ENCODE assay signal across 8 mouse cellular contexts in genomic region chr3:108085281-108085720, GRCm38 (mm10). TPM values are rescaled to one million over a fixed set of nuclear protein-coding genes. Genes with fewer than 3 reads are reported as not detected.
A peak's percentile ranks its signal among the peaks of the same experiment; 100 is the strongest.
DNase-seq lines count a peak whose midpoint lies in the region; ATAC-seq and TF ChIP-seq lines count a peak whose summit lies in the region.

No protein-coding gene starts in this region.

- ATAC-seq in forebrain, postnatal 0 days: peak; percentile 94
- ATAC-seq in neural tube, embryonic 15.5 days (ENCODE audit: low FRiP score): peak; percentile 89

- H3K9ac ChIP-seq in forebrain, postnatal 0 days: peak overlapping the region; percentile 75
- peak overlapping the region; percentile 70 for H3K9ac ChIP-seq in neural tube, embryonic 15.5 days (replicated peaks)

- peaks cover 25% of the 10 kb centered on the region for H3K4me1 ChIP-seq in cerebellum, adult 2 months (ENCODE audit: control insufficient read depth, insufficient read depth, low read length)
- peaks cover 26% of the 10 kb centered on the region for H3K4me1 ChIP-seq in forebrain, postnatal 0 days (ENCODE audit: insufficient read depth)
- peaks cover 5% of the 10 kb centered on the region; the same call in 1 of the 2 replicates for H3K4me1 ChIP-seq in lung, adult 2 months (ENCODE audit: control insufficient read depth, insufficient read depth, low read length)
- peaks cover 53% of the 10 kb centered on the region for H3K4me1 ChIP-seq in neural tube, embryonic 15.5 days

- WGBS in cerebellum, adult 2 months: under 1% methylated on average over 14 of the region's 14 CpGs
- WGBS in forebrain, postnatal 0 days: 10% methylated on average over 14 of the region's 14 CpGs
- 1% methylated on average over 14 of the region's 14 CpGs for WGBS in lung, adult 2 months
- WGBS in neural tube, embryonic 15.5 days: under 1% methylated on average over 14 of the region's 14 CpGs

- peak overlapping the region; percentile 95 for H3K4me3 ChIP-seq in cerebellum, adult 2 months (replicated peaks; ENCODE audit: insufficient read depth, low read depth, low read length)
- peak overlapping the region; percentile 50 for H3K4me3 ChIP-seq in forebrain, postnatal 0 days (ENCODE audit: low read depth, low read length)
- peak overlapping the region; percentile 71 for H3K4me3 ChIP-seq in layer of hippocampus, adult 2 months
- H3K4me3 ChIP-seq in lung, adult 2 months (replicated peaks; ENCODE audit: extremely low read depth, low read depth, low read length): peak overlapping the region; percentile 87
- H3K4me3 ChIP-seq in neural tube, embryonic 15.5 days (replicated peaks): peak overlapping the region; percentile 56

- peak; percentile 89 for DNase-seq in MEL-GATA-1-ER (ENCODE audit: extremely low read depth, low read depth)
- peak; percentile 96 for DNase-seq in cerebellum, adult 2 months
- DNase-seq in forebrain, postnatal 0 days: peak; percentile 89
- DNase-seq in heart, postnatal 4 days: peak; percentile 95
- peak; percentile 90 to 91 for DNase-seq in layer of hippocampus, adult 2 months (ENCODE audit: low spot score in 2 of 2)
- peak; percentile 91 for DNase-seq in lung, adult 2 months
- peak; percentile 86 for DNase-seq in testis, postnatal 14 days (ENCODE audit: low spot score)

- no peaks in the 10 kb centered on the region for H3K9me3 ChIP-seq in forebrain, postnatal 0 days (ENCODE audit: low read length)
- no peaks in the 10 kb centered on the region for H3K9me3 ChIP-seq in neural tube, embryonic 15.5 days (replicated peaks)

- H3K27me3 ChIP-seq in cerebellum, adult 2 months (ENCODE audit: control insufficient read depth, insufficient read depth, low read length): no peaks in the 10 kb centered on the region
- no peaks in the 10 kb centered on the region for H3K27me3 ChIP-seq in forebrain, postnatal 0 days (ENCODE audit: insufficient read depth, low read length)
- H3K27me3 ChIP-seq in neural tube, embryonic 15.5 days (replicated peaks): no peaks in the 10 kb centered on the region

- peaks cover 5% of the 10 kb centered on the region; the same call in 1 of the 2 replicates for H3K36me3 ChIP-seq in forebrain, postnatal 0 days (ENCODE audit: insufficient read depth)
- peaks cover 7% of the 10 kb centered on the region; the same call in 1 of the 2 replicates for H3K36me3 ChIP-seq in neural tube, embryonic 15.5 days

- peak overlapping the region; percentile 100 for H3K4me2 ChIP-seq in forebrain, postnatal 0 days (ENCODE audit: low read depth)
- H3K4me2 ChIP-seq in neural tube, embryonic 15.5 days: peak overlapping the region; percentile 100

- TF ChIP-seq CTCF in cerebellum, adult 2 months (IDR thresholded peaks at IDR 0.05; ENCODE audit: borderline replicate concordance, insufficient read depth, low read depth, low read length): no peak
- TF ChIP-seq CTCF in forebrain, postnatal 0 days (IDR thresholded peaks at IDR 0.05; ENCODE audit: low read depth): peak; percentile 60
- peak; percentile 57 for TF ChIP-seq CTCF in layer of hippocampus, adult 2 months (conservative IDR thresholded peaks at IDR 0.05)
- TF ChIP-seq CTCF in lung, adult 2 months (IDR thresholded peaks at IDR 0.05; ENCODE audit: insufficient read depth, low read length): no peak

- peak overlapping the region; percentile 97 for H3K27ac ChIP-seq in cerebellum, adult 2 months (ENCODE audit: insufficient read depth, low read length)
- H3K27ac ChIP-seq in forebrain, postnatal 0 days (ENCODE audit: low read depth, low read length): peak overlapping the region; percentile 80
- H3K27ac ChIP-seq in layer of hippocampus, adult 2 months: peak overlapping the region; percentile 94
- H3K27ac ChIP-seq in neural tube, embryonic 15.5 days (replicated peaks): peak overlapping the region; percentile 83

- peak; percentile 55; the same call in 1 of the 2 replicates for TF ChIP-seq POLR2A in cerebellum, adult 2 months (IDR thresholded peaks at IDR 0.05; ENCODE audit: borderline replicate concordance, insufficient read depth, low read length)
- peak; percentile 67; the same call in 1 of the 2 replicates for TF ChIP-seq POLR2A in lung, adult 2 months (IDR thresholded peaks at IDR 0.05; ENCODE audit: borderline replicate concordance, extremely low read depth, low read depth, low read length)

RNA-seq across cellular contexts. Expression of gene Ampd2, which starts 1.1 kb away (rescaled TPM):
- polyA plus RNA-seq in cerebellum, adult 2 months (2012; rRNA removed): 135 and 140 TPM in 2 replicates
- 46.6 and 48.7 TPM in 2 replicates for total RNA-seq in forebrain, postnatal 0 days (2014; rRNA removed)
- polyA plus RNA-seq in forebrain, postnatal 0 days (2015; fragmentation: Nextera tagmentation; extraction: Ambion mirVana): 38.8 and 47.0 TPM in 2 replicates
- total RNA-seq in heart, postnatal 4 days (2021): 10 to 100 TPM; 16.7 to 16.9 TPM
- 10 to 100 TPM; 74.0 to 76.7 TPM for total RNA-seq in layer of hippocampus, adult 2 months (2021)
- 77.5 and 84.7 TPM in 2 replicates for polyA plus RNA-seq in lung, adult 2 months (2012; rRNA removed)
- polyA plus RNA-seq in neural tube, embryonic 15.5 days (2015; fragmentation: Nextera tagmentation; extraction: Ambion mirVana): 64.1 and 66.9 TPM in 2 replicates

RNA-seq across cellular contexts. Expression of gene Gnat2, which starts 7.3 kb away (rescaled TPM):
- polyA plus RNA-seq in cerebellum, adult 2 months (2012; rRNA removed): 0.11 and 0.47 TPM in 2 replicates
- 0.10 and 0.38 TPM in 2 replicates for total RNA-seq in forebrain, postnatal 0 days (2014; rRNA removed)
- polyA plus RNA-seq in forebrain, postnatal 0 days (2015; fragmentation: Nextera tagmentation; extraction: Ambion mirVana): 0.16 and 0.27 TPM in 2 replicates
- under 1 TPM; 0.31 to 0.34 TPM for total RNA-seq in heart, postnatal 4 days (2021)
- total RNA-seq in layer of hippocampus, adult 2 months (2021): not detected
- 0.24 TPM in 1 of 2 replicates, not detected in the other for polyA plus RNA-seq in lung, adult 2 months (2012; rRNA removed)
- polyA plus RNA-seq in neural tube, embryonic 15.5 days (2015; fragmentation: Nextera tagmentation; extraction: Ambion mirVana): 0.13 and 0.43 TPM in 2 replicates

RNA-seq across cellular contexts. Expression of gene Gstm4, which starts 40.6 kb away (rescaled TPM):
- polyA plus RNA-seq in cerebellum, adult 2 months (2012; rRNA removed): 11.3 and 11.8 TPM in 2 replicates
- total RNA-seq in forebrain, postnatal 0 days (2014; rRNA removed): 5.5 and 5.6 TPM in 2 replicates
- polyA plus RNA-seq in forebrain, postnatal 0 days (2015; fragmentation: Nextera tagmentation; extraction: Ambion mirVana): 20.7 and 22.9 TPM in 2 replicates
- total RNA-seq in heart, postnatal 4 days (2021): 10 to 100 TPM; 11.8 to 12.7 TPM
- total RNA-seq in layer of hippocampus, adult 2 months (2021): 10 to 100 TPM; 11.5 to 12.3 TPM
- polyA plus RNA-seq in lung, adult 2 months (2012; rRNA removed): 11.7 and 17.9 TPM in 2 replicates
- polyA plus RNA-seq in neural tube, embryonic 15.5 days (2015; fragmentation: Nextera tagmentation; extraction: Ambion mirVana): 19.1 and 21.0 TPM in 2 replicates

Comparison
In these comparisons a context has a peak if more than half of its experiments do, and no peak if none do; other contexts are left out.
1. Peak in every context shown above with its lines: DNase-seq, ATAC-seq, H3K4me3 ChIP-seq and H3K27ac ChIP-seq.
2. CTCF ChIP-seq: peak in forebrain, postnatal 0 days (single experiment) and layer of hippocampus, adult 2 months (single experiment); none in cerebellum, adult 2 months (single experiment) and lung, adult 2 months (single experiment).